Mouse (Mus musculus) lung, embryonic 16.5 days (tissue): ENCODE measurements around the gene Hc. TPM values are rescaled to one million over a fixed set of nuclear protein-coding genes. Genes with fewer than 3 reads are reported as not detected.

ENCODE experiments used
- ATAC-seq: fragments of 200-750 bp; cut with Nextera tagmentation; 2 replicates; pipeline ENCODE4 v1.8.0; 2017; ENCODE audit warnings: low read depth, mild to moderate bottlenecking, moderate library complexity
- H3K27ac ChIP-seq: fragments of 300-500 bp; sonication (generic); 2 replicates; pipeline ENCODE4 v1.5.1; 2014; ENCODE audit warnings: mild to moderate bottlenecking, control low read depth, low read length
- H3K27me3 ChIP-seq: fragments of 300-500 bp; sonication (generic); 2 replicates; pipeline ENCODE4 v1.6.1; 2014; ENCODE audit warnings: low read depth, low read length, mixed read lengths; ENCODE audit not compliant: control insufficient read depth, insufficient read depth
- H3K36me3 ChIP-seq: fragments of 300-500 bp; sonication (generic); 2 replicates; pipeline ENCODE4 v1.6.1; 2014; ENCODE audit warnings: low read length; ENCODE audit not compliant: control insufficient read depth, insufficient read depth
- H3K4me1 ChIP-seq: fragments of 300-500 bp; sonication (generic); replicated peaks from 2 replicates; pipeline ENCODE4 v1.6.1; 2014; ENCODE audit warnings: low read length, mixed read lengths; ENCODE audit not compliant: control insufficient read depth, insufficient read depth
- H3K4me2 ChIP-seq: fragments of 300-500 bp; sonication (generic); 2 replicates; pipeline ENCODE4 v1.6.1; 2014; ENCODE audit warnings: low read depth, low read length, control low read depth
- H3K4me3 ChIP-seq: fragments of 300-500 bp; sonication (generic); 2 replicates; pipeline ENCODE4 v1.5.1; 2014; ENCODE audit warnings: mild to moderate bottlenecking, low read length, control low read depth
- H3K9ac ChIP-seq: fragments of 300-500 bp; sonication (generic); 2 replicates; pipeline ENCODE4 v1.6.1; 2014; ENCODE audit warnings: low read length, control low read depth
- H3K9me3 ChIP-seq: fragments of 300-500 bp; sonication (generic); 2 replicates; pipeline ENCODE4 v1.6.1; 2016; ENCODE audit warnings: low read length; ENCODE audit not compliant: control insufficient read depth
- whole genome bisulfite sequencing: fragments of 180-500 bp; shearing (Covaris S2); extraction: QIAGEN DNeasy Blood & Tissue Kit; methylation state at CpG from one replicate; pipeline ENCODE4 v1.1.7; 2014; 5-methylcytosine and 5-hydroxymethylcytosine counted together
- polyA plus RNA-seq: library from polyadenylated mRNA; unstranded; fragments of >200 nt; fragmentation: Nextera tagmentation; extraction: Ambion mirVana; gene quantifications from 2 replicates; pipeline ENCODE4 v1.2.1, GENCODE M21; 2015

Hc gene
- polyA plus RNA-seq, 1 experiment from 2014 or later = 2.4 TPM

DNA sequence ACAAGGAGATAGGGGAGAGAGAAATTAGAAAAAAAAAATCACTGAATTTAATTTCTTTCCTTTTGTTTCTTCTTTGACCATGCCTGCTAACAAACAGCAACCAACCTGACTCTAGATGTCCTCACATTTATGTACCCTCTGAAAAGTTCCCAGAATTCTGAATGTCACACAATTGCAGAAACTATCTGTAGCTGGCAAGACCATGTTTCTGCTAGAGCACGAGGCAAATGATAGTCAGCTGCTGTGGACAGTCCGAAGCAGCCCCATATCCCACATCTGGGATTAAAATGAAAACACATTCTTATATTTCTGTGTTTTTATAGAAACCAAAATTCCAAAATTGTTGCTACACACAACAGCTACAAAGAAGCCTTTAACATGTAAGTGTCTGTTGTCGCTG is 40.2 kb upstream of the Hc start, which contains the start of gene AI182371:
TSS of gene AI182371 (minus strand) at position 101 of the 400 bp plus-strand sequence.
- Histone ChIP-seq H3K9ac (no peak within 1 kb of the TSS), H3K4me3 (no peak within 1 kb of the TSS), H3K9me3 (0 out of 2 replicates have a peak, but pooled peaks cover 3% of the 10 kb centered on the region), H3K36me3 (no peaks in the 10 kb centered on the region), H3K27me3 (no peaks in the 10 kb centered on the region), H3K4me2 (no peak within 1 kb of the TSS), H3K27ac (no peak within 1 kb of the TSS), H3K4me1 (no peaks in the 10 kb centered on the region)
- 86% methylated on average over 3 of the region's 3 CpGs for WGBS
- ATAC-seq = no peak

DNA sequence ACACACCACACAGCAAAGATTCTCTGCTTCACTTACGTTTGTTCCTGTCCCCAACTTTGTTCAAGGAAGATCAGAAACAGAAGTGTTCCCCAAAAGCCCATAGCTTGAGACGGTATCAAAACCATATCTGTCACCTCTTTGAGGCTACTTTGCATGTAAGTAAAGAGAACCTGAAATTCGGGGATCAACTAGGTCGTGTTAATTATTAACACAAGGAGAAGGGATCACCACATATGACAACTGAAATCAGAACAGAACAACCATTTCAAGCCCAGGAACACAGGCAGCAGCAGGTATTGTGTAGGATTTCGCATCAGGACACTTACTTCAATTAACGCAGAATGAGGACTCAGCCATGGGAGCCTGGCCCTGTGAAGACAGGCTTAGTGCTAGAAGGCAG is 39.3 kb upstream of the Hc start:
- 70% methylated on average over 6 of the region's 6 CpGs for WGBS
- no peak for ATAC-seq
- no peak overlapping the region for H3K27ac ChIP-seq
- no peaks in the 10 kb centered on the region for H3K36me3 ChIP-seq
- no peak overlapping the region for H3K4me2 ChIP-seq
- H3K4me3 ChIP-seq = no peak overlapping the region
- no peak overlapping the region for H3K9ac ChIP-seq
- 0 out of 2 replicates have a peak, but pooled peaks cover 3% of the 10 kb centered on the region for H3K9me3 ChIP-seq
- no peaks in the 10 kb centered on the region for H3K4me1 ChIP-seq
- H3K27me3 ChIP-seq = no peaks in the 10 kb centered on the region

DNA sequence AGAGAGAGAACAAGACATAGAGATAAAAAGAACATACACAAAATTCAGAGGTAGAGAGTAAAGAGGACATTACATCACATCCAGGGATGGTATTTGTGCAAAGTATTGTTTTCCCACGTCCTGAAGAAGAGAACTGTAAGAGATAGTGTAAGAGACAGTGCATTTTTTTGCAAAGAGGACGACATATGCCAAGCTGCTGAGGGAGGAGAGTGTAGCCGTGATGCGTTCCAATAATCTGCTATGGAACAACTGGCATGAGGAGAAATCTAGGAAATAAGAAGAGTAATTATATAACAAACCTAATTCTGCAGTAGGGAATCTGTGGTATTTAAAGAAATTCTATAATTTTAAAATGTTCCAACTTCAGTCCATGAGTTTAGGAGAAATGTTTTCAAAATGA is 26.2 kb upstream of the Hc start:
- Histone ChIP-seq H3K9me3 (no peaks in the 10 kb centered on the region), H3K27ac (no peak overlapping the region), H3K36me3 (no peaks in the 10 kb centered on the region), H3K4me3 (no peak overlapping the region), H3K27me3 (no peaks in the 10 kb centered on the region), H3K4me2 (no peak overlapping the region), H3K9ac (no peak overlapping the region), H3K4me1 (no peaks in the 10 kb centered on the region)
- WGBS = 62% methylated on average over 4 of the region's 4 CpGs
- no peak for ATAC-seq

DNA sequence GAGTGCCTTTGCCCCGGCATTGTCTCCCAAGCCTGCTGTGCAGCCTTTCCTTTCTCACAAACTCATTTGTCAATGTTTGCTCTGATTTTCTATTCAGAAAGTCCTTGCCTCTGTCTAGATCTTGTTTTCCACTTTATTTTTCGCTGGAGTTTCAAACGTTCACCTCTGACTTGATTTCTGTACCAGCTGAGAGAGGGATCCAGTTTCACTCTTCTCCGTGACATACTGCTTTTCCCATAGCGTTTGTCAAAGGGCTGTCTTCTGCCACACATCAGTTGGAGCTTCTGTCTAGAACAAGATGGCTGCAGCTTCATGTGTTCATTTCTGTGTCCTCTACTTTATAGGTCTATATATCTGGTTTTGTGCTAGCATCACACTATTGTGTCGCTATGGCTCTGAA is 17.9 kb upstream of the Hc start:
- ATAC-seq = no peak
- 59% methylated on average over 6 of the region's 6 CpGs for WGBS

DNA sequence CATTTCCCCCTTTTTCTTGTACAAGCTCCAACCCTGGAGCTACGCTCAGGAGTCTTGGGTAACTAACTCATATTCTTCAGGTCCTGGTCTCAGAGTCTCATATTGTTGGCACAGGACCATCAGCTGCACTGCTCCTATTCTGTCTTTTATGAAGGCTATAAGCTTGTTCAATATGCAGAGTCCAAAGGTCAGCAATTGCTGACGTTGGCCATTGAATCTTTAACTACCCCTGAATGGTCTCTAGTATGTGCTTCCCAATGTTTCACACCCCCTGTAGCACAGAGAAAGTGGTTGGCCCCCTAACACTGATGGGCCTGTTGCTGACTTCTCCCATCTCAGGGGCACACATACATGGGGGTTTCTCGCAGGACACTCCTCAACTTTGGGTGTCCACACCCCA is 13.1 kb upstream of the Hc start:
- Histone ChIP-seq H3K27me3 (no peaks in the 10 kb centered on the region), H3K9ac (no peak overlapping the region), H3K27ac (no peak overlapping the region), H3K36me3 (no peaks in the 10 kb centered on the region), H3K4me2 (no peak overlapping the region), H3K4me1 (no peaks in the 10 kb centered on the region), H3K4me3 (no peak overlapping the region), H3K9me3 (no peaks in the 10 kb centered on the region; the same call in 1 of the 2 replicates)
- no peak for ATAC-seq
- 82% methylated on average over 3 of the region's 3 CpGs for WGBS

More for the DNA sequence above, 17.9 kb upstream of the Hc start:
- H3K4me3 ChIP-seq = no peak overlapping the region
- H3K27ac ChIP-seq = no peak overlapping the region
- H3K9ac ChIP-seq = no peak overlapping the region
- H3K4me2 ChIP-seq = no peak overlapping the region
- no peaks in the 10 kb centered on the region for H3K4me1 ChIP-seq
- no peaks in the 10 kb centered on the region for H3K9me3 ChIP-seq
- no peaks in the 10 kb centered on the region for H3K27me3 ChIP-seq
- H3K36me3 ChIP-seq = no peaks in the 10 kb centered on the region

DNA sequence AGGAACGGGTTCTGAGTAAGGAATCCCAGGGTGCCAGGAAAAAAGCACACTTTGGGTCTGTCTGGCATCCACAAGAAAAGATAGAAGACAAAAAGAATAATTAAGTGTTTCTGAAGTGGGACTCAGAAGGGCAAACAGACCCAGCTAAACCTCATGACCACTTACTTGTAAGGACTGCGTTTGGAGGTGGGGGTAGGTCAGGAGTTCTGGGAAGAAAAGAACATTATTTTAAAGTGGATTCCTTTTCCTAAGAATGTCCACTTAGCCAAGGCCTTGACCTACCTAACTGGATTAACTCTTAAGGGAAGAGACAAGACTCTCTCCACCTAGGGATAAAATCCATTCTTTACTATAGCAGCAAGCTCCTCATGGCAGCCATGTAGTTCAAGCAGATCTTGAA is 11.3 kb upstream of the Hc start:
- ATAC-seq = peak; percentile 66
- H3K4me2 ChIP-seq = no peak overlapping the region
- H3K9me3 ChIP-seq = no peaks in the 10 kb centered on the region; the same call in 1 of the 2 replicates
- no peak overlapping the region for H3K4me3 ChIP-seq
- no peaks in the 10 kb centered on the region for H3K36me3 ChIP-seq
- no peaks in the 10 kb centered on the region for H3K4me1 ChIP-seq
- no peaks in the 10 kb centered on the region for H3K27me3 ChIP-seq
- 39% methylated on average over 2 of the region's 2 CpGs for WGBS
- H3K27ac ChIP-seq = peak overlapping the region; percentile 42
- H3K9ac ChIP-seq = no peak overlapping the region

DNA sequence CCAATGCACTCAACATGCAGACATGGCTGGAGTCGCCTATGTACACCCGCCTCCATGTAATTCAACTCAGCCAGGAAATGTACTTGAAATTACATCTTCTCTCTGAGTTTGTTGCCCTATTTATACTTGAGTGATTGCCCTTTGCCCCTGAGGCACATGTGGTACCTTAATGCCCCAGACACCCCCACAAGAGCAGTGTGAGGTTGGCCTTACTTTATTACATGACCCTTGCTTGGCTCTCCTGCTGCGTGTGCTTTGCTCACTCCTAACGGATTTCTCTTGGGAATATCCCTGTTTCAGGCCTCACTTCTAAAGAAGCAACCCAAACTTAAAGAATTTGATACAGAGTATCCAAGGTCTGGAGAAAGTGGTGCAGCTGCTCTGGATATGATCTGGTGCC is 9.0 kb upstream of the Hc start:
- Histone ChIP-seq H3K4me1 (no peaks in the 10 kb centered on the region), H3K27me3 (no peaks in the 10 kb centered on the region), H3K4me2 (no peak overlapping the region), H3K27ac (no peak overlapping the region), H3K36me3 (no peaks in the 10 kb centered on the region), H3K9ac (no peak overlapping the region), H3K4me3 (no peak overlapping the region), H3K9me3 (no peaks in the 10 kb centered on the region; the same call in 1 of the 2 replicates)
- no peak for ATAC-seq
- WGBS = 71% methylated on average over 4 of the region's 4 CpGs

DNA sequence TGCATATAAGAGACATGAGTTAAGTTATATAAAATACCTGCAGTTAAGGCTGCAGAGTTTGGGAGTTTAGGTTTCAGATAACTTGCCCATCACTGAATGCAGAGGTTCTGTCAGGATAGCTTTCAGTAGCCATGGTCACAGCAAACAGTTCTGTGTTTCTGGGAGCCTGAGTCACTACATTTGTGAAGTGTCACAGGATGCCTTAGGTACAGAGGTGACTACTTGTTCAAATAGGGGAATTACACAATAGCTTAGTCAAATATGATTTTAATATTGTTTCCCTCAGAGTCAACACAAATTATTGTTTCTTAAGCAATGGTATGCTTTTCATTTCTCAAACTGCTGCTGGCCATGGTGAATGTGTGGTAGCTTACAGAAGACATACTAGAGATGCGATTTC is 7.9 kb upstream of the Hc start:
- H3K4me2 ChIP-seq = no peak overlapping the region
- H3K27me3 ChIP-seq = no peaks in the 10 kb centered on the region
- 89% methylated on average over 1 of the region's 1 CpGs for WGBS
- H3K4me3 ChIP-seq = no peak overlapping the region
- H3K9me3 ChIP-seq = no peaks in the 10 kb centered on the region; the same call in 1 of the 2 replicates
- H3K27ac ChIP-seq = no peak overlapping the region
- H3K9ac ChIP-seq = no peak overlapping the region
- no peak for ATAC-seq
- no peaks in the 10 kb centered on the region for H3K4me1 ChIP-seq
- H3K36me3 ChIP-seq = no peaks in the 10 kb centered on the region

DNA sequence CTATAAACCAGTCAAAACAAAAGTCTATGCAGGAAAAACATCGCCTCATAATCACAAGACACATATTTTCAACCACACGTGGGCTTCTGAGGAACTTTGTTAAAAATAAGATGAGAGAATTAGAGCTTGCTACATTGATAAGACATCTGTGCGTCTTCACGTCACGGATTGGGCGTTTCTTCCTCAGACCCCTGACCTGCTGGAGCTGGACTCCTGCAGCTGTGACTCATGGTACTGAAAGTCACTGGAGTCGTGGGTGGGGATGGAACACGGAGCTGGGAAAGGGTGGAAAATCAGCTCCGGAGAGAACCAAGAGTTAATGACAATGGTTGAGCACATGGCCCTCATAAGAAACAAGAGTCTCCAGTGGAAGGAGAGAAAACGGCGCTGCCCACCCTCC is 5.9 kb upstream of the Hc start:
- no peak overlapping the region for H3K4me2 ChIP-seq
- no peaks in the 10 kb centered on the region for H3K9me3 ChIP-seq
- H3K27ac ChIP-seq = no peak overlapping the region
- 77% methylated on average over 11 of the region's 11 CpGs for WGBS
- no peak overlapping the region for H3K9ac ChIP-seq
- no peaks in the 10 kb centered on the region for H3K36me3 ChIP-seq
- no peaks in the 10 kb centered on the region for H3K27me3 ChIP-seq
- H3K4me3 ChIP-seq = no peak overlapping the region
- ATAC-seq = no peak
- peaks cover 4% of the 10 kb centered on the region for H3K4me1 ChIP-seq

DNA sequence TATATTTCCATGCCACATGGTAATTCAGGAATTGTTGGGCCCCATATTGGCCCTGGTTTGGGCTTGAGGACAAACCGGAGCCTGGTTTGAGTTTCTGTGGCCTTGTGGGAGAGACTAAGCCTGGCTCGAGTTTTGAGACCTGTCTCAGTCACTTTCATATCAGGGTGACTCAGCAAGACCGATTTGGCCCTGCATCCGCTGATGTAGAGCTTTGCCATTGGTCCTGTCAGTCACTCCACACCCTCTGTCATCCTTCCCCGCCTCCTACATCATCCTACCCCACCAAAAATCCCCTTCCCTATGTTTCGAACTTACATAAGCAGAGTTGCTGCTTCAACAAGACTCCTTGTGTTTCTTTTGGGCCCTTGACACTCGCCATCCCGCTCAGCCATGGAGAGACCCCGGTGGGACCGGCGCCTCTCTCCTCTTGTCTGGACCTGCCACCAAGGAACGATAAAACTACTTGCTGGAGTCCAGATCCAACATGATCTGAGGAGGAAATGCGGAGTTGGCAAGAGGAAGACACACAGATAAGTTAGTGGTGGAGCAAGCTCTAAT is 5.4 kb upstream of the Hc start:
- Histone ChIP-seq H3K36me3 (no peaks in the 10 kb centered on the region), H3K27ac (no peak overlapping the region), H3K9me3 (no peaks in the 10 kb centered on the region), H3K4me3 (no peak overlapping the region), H3K9ac (no peak overlapping the region), H3K4me2 (no peak overlapping the region), H3K4me1 (peaks cover 4% of the 10 kb centered on the region), H3K27me3 (no peaks in the 10 kb centered on the region)
- no peak for ATAC-seq
- WGBS = 89% methylated on average over 13 of the region's 13 CpGs
